Mouse (Mus musculus): ENCODE data around the gene Tmigd3. TPM values are rescaled to one million over a fixed set of nuclear protein-coding genes. Genes with fewer than 3 reads are reported as not detected.

Gene Tmigd3
- polyA plus RNA-seq, 1 experiment from 2014 or later: 0.17 TPM

DNA sequence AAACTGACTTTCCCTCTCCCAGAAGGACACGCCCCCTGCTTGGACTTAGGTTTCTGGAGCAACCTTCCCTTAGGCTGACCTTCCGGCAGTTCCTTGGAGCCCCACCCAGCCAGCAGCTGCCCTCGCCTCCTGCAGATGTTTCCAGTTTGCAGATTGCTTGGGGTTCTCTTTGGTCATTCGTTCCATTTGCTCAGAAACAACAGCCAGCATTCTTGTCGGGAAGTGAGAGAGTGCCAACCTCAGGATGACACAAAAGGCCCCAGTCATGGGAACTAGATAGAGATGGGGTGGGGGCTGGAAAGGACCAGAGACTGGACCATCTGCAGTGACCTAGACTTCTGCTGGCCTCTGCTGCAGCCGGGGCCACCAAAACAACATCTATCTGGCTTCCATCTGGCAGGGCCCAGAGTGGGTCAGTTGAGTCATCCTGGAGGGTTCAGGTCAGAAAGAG, 23.3 kb downstream of the Tmigd3 start:
- DNase-seq (ENCODE audit: low spot score) (peak; percentile 69), ATAC-seq (ENCODE audit: low FRiP score, low TSS enrichment) (peak; percentile 27)
- H3K9ac ChIP-seq (ENCODE audit: low read length): no peak overlapping the region
- peak overlapping the region; percentile 79 for H3K27ac ChIP-seq (replicated peaks)
- WGBS: 36% methylated on average over 6 of the region's 6 CpGs
- no peaks in the 10 kb centered on the region for H3K36me3 ChIP-seq (ENCODE audit: control insufficient read depth, insufficient read depth, low read length)
- peaks cover 11% of the 10 kb centered on the region for H3K4me1 ChIP-seq (replicated peaks; ENCODE audit: control insufficient read depth, insufficient read depth)
- no peak for TF ChIP-seq EP300 (optimal IDR thresholded peaks at IDR 0.05)
- no peaks in the 10 kb centered on the region for H3K27me3 ChIP-seq (ENCODE audit: control insufficient read depth, insufficient read depth, low read length)
- no peak overlapping the region for H3K4me3 ChIP-seq (ENCODE audit: low read depth, low read length)
- no peaks in the 10 kb centered on the region for H3K9me3 ChIP-seq (ENCODE audit: control insufficient read depth, low read length)
- H3K4me2 ChIP-seq (replicated peaks; ENCODE audit: low read depth): no peak overlapping the region

GRCm38 (mm10) chr3:105894601-105895592, 24.2 kb downstream of the Tmigd3 start:
- peak; percentile 89 for ATAC-seq (ENCODE audit: low FRiP score, low TSS enrichment)
- no peaks in the 10 kb centered on the region for H3K27me3 ChIP-seq (ENCODE audit: control insufficient read depth, insufficient read depth, low read length)
- WGBS: 54% methylated on average over 23 of the region's 23 CpGs

GRCm38 (mm10) chr3:105896811-105897210, 26.1 kb downstream of the Tmigd3 start:
- no peak for ATAC-seq (ENCODE audit: low FRiP score, low TSS enrichment)
- no peaks in the 10 kb centered on the region for H3K9me3 ChIP-seq (ENCODE audit: control insufficient read depth, low read length)
- no peak overlapping the region for H3K9ac ChIP-seq (ENCODE audit: low read length)
- no peak overlapping the region for H3K4me2 ChIP-seq (replicated peaks; ENCODE audit: low read depth)
- peaks cover 11% of the 10 kb centered on the region for H3K4me1 ChIP-seq (replicated peaks; ENCODE audit: control insufficient read depth, insufficient read depth)
- 84% methylated on average over 3 of the region's 3 CpGs for WGBS
- DNase-seq (ENCODE audit: low spot score): no peak
- H3K4me3 ChIP-seq (ENCODE audit: low read depth, low read length): no peak overlapping the region
- H3K36me3 ChIP-seq (ENCODE audit: control insufficient read depth, insufficient read depth, low read length): no peaks in the 10 kb centered on the region
- H3K27me3 ChIP-seq (ENCODE audit: control insufficient read depth, insufficient read depth, low read length): no peaks in the 10 kb centered on the region
- TF ChIP-seq CTCF (IDR thresholded peaks at IDR 0.05; ENCODE audit: low read depth) (no peak), EP300 (optimal IDR thresholded peaks at IDR 0.05) (no peak)
- no peak overlapping the region for H3K27ac ChIP-seq (replicated peaks)

More at GRCm38 (mm10) chr3:105894601-105895592, 24.2 kb downstream of the Tmigd3 start:
- Histone ChIP-seq H3K4me1 (replicated peaks; ENCODE audit: control insufficient read depth, insufficient read depth) (peaks cover 11% of the 10 kb centered on the region), H3K4me3 (ENCODE audit: low read depth, low read length) (no peak overlapping the region), H3K27ac (replicated peaks) (peak overlapping the region; percentile 79), H3K9me3 (ENCODE audit: control insufficient read depth, low read length) (no peaks in the 10 kb centered on the region), H3K4me2 (replicated peaks; ENCODE audit: low read depth) (peak overlapping the region; percentile 0; the same call in 1 of the 2 replicates), H3K9ac (ENCODE audit: low read length) (no peak overlapping the region), H3K36me3 (ENCODE audit: control insufficient read depth, insufficient read depth, low read length) (no peaks in the 10 kb centered on the region)
- peak; percentile 97 for DNase-seq (ENCODE audit: low spot score)
- peak; percentile 95 for TF ChIP-seq CTCF (IDR thresholded peaks at IDR 0.05; ENCODE audit: low read depth)
- no peak for TF ChIP-seq EP300 (optimal IDR thresholded peaks at IDR 0.05)

DNA sequence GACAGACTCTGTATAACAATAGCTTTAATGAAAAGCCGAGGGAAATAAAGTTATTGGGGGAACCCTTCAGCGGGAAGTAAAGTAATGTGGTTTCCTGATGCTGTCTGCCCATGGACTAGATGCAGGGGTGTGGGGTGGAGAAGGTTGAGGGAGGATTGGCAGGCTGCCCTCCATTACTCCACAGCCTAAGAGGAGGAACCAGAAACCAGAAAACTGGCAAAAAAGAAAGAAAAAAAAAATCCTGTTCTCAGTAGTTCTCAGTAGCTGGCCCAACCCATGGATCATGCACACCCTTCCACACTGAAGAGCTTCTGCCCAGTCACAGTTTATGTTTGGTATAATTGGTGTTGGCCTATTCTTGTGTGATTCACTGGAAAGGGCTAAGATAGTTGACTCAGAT, 27.6 kb downstream of the Tmigd3 start:
- no peak overlapping the region for H3K4me3 ChIP-seq (ENCODE audit: low read depth, low read length)
- H3K4me2 ChIP-seq (replicated peaks; ENCODE audit: low read depth): no peak overlapping the region
- no peaks in the 10 kb centered on the region for H3K36me3 ChIP-seq (ENCODE audit: control insufficient read depth, insufficient read depth, low read length)
- peaks cover 11% of the 10 kb centered on the region for H3K4me1 ChIP-seq (replicated peaks; ENCODE audit: control insufficient read depth, insufficient read depth)
- ATAC-seq (ENCODE audit: low FRiP score, low TSS enrichment): no peak
- H3K27ac ChIP-seq (replicated peaks): no peak overlapping the region
- no peaks in the 10 kb centered on the region for H3K27me3 ChIP-seq (ENCODE audit: control insufficient read depth, insufficient read depth, low read length)
- no peak overlapping the region for H3K9ac ChIP-seq (ENCODE audit: low read length)
- no peaks in the 10 kb centered on the region for H3K9me3 ChIP-seq (ENCODE audit: control insufficient read depth, low read length)
- no peak for TF ChIP-seq CTCF (IDR thresholded peaks at IDR 0.05; ENCODE audit: low read depth)
- TF ChIP-seq EP300 (optimal IDR thresholded peaks at IDR 0.05): no peak
- no peak for DNase-seq (ENCODE audit: low spot score)
- 55% methylated on average over 2 of the region's 2 CpGs for WGBS

DNA sequence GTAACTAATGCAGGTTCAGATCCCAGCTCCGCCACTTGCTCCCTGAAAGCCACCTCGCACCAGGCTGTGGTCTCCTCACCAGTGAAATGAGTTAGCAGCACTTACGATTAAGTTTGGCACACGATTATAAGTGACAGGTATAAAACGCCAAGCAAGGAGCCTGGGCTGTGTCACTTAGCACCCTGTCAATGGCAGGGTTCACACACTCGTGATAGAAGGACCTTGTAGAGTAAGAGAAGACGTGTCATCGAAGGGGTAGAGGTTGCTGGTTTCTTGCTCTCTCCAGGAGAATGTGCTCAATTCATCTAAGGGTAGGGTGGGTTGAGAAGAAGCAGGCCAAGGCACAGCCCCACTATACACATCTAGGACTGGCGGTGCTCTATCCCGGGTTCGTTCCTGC, 28.2 kb downstream of the Tmigd3 start:
- H3K9ac ChIP-seq (ENCODE audit: low read length): no peak overlapping the region
- H3K27me3 ChIP-seq (ENCODE audit: control insufficient read depth, insufficient read depth, low read length): no peaks in the 10 kb centered on the region
- WGBS: 89% methylated on average over 11 of the region's 11 CpGs
- H3K9me3 ChIP-seq (ENCODE audit: control insufficient read depth, low read length): no peaks in the 10 kb centered on the region
- no peak overlapping the region for H3K4me3 ChIP-seq (ENCODE audit: low read depth, low read length)
- ATAC-seq (ENCODE audit: low FRiP score, low TSS enrichment) (no peak), DNase-seq (ENCODE audit: low spot score) (no peak)
- H3K4me1 ChIP-seq (replicated peaks; ENCODE audit: control insufficient read depth, insufficient read depth): peaks cover 11% of the 10 kb centered on the region
- no peak overlapping the region for H3K4me2 ChIP-seq (replicated peaks; ENCODE audit: low read depth)
- H3K36me3 ChIP-seq (ENCODE audit: control insufficient read depth, insufficient read depth, low read length): no peaks in the 10 kb centered on the region
- no peak overlapping the region for H3K27ac ChIP-seq (replicated peaks)
- TF ChIP-seq CTCF (IDR thresholded peaks at IDR 0.05; ENCODE audit: low read depth) (no peak), EP300 (optimal IDR thresholded peaks at IDR 0.05) (no peak)
